Mouse (Mus musculus) adrenal gland, postnatal 14 days (tissue): ENCODE data around the gene Acss2. TPM values are rescaled to one million over a fixed set of nuclear protein-coding genes. Genes with fewer than 3 reads are reported as not detected.
"Not testable (repeated sequence)": the region's sequence is repeated elsewhere in the genome, so short reads cannot be mapped to it uniquely, and the experiment has no call there.

ENCODE experiments used
- DNase-seq: peaks from one replicate; pipeline ENCODE4 v3.0.0; 2021; ENCODE audit warnings: mixed read lengths
- total RNA-seq: library from RNA; stranded (reverse); gene quantifications from 2 replicates; pipeline ENCODE4 v1.2.3, GENCODE M21; 2021

The Acss2 gene
- total RNA-seq, 1 experiment from 2014 or later: 34.5 TPM

GRCm38 (mm10) chr2:155590876-155591275, 73.1 kb downstream of the Acss2 start:
- DNase-seq: no peak

- peak; percentile 17 for DNase-seq
Measured at GRCm38 (mm10) chr2:155591676-155592075, 73.9 kb downstream of the Acss2 start.

DNA sequence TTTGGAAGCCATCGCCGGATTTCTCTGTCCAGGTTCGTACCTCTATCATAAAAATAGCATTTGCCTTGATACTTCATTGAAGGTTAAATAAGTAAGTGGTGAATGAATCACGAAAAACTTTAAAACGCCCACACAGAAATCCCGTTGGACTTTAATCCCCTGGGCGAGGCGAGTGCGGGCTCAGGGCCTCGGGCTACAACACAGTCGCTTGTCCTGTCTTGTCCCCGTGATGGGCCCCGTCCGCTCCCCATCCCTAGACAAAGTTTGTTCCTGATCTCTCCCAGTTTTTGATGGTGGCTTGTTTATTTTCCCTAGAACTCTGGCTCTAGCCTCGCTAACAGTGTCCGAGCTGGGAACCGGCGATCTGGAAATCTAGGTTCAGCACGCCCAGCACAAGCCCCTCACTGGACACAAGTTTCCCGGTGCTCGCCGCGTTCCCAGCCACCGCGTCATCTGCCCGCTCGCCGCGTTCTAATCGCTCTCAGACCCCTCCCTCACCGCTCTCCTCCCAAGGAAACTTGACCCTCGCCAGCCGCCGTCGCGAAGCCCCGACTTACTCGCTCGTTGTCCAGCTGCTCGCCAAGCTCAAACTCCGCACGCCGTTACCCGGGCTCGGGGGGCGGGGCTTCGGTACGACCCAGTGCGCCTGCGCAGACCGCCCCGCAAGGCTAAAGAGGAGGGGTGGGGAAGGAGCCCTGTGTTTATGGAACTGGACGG, 74.5 kb downstream of the Acss2 start, which contains the start of gene Gss:
TSS of gene Gss (minus strand) at position 674 of the 717 bp plus-strand sequence.
- peak; percentile 100 for DNase-seq

DNA sequence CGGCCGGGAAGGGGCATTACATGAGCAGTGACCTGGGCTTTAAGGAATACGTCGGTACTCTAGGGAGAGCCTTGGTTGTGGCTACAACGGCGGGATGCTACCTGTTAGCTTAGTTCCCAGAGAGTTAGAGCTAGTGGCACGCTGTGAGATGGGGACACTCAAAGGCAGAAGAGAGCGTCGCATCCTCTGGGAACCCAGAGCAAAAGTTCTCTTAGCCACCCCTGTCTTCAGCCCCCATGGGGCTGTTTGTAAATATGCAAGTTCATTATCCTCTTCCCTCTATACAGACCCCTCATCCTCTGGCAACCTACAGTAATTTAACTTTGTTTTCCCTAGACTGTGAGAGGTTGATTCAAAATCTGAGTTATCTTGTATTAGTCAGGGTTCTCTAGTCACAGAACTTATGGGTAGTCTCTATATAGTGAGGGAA, 75.1 kb downstream of the Acss2 start:
- DNase-seq: no peak

GRCm38 (mm10) chr2:155595516-155595915, 77.8 kb downstream of the Acss2 start:
- DNase-seq: no peak

DNA sequence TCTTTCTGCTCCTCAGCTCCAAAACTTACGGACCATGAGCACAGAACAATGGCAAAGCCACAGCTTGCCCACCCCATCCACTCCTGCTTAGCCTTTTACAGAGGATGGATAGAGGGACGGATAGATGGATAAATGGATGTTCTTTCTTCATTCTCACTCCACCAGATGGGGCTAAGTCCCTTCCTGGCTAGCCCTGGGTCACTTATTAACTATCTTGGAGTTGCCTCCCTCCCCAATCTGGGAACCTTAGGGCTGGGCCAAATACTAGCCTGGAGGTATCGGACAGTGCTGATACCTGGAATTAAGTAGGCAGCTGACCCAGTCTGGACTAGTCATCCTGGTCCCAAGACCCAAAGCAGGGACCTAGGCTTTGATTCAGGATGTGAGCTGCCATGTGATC, 86.0 kb downstream of the Acss2 start:
- no peak for DNase-seq

DNA sequence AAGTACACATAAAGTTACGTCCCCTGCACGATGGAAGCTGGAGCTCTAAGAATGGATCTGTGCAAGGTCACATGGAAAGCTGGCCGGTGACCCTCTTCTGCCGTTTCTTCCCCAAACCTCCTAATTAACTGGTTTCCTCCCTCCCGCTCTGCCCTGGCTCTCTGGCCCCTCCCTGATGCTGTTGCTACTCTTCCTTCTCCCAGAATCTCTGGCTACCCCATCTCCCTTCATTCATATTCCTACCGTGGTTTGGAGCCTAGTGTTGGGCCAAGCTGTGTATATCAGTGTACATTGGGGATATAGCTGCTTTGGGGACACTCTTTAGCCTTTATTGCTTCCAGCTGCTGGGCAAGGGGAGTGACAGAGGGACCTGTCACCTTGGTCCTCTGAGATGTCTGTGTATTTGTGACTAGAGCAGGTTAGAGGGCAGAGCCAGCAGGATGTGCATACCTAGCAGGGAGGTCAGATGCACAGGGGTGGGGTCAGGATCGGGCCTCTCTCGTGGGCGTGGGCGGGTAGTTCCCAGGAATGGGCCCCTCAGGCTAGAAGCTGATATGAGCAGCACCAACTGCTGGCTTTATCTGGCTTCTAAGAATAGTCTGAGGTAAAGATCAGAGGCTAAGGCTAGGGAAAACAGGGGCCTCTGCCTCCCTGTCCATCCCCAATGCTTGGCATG, 87.0 kb downstream of the Acss2 start:
- DNase-seq: no peak

DNA sequence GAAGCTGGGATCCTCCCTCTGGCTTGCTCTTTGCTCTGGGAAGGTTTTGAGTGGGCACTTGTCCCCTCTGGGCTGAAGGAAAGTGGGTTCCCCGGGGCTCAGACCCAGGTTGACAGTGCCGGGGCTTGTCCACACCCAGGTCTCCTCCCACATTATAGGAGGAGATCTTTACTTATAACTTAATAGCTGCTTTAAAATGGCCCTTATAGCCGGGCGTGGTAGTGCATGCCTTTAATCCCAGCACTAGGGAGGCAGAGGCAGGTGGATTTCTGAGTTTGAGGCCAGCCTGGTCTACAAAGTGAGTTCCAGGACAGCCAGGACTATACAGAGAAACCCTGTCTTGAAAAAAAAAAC, 87.5 kb downstream of the Acss2 start:
- not testable (repeated sequence) for DNase-seq

DNA sequence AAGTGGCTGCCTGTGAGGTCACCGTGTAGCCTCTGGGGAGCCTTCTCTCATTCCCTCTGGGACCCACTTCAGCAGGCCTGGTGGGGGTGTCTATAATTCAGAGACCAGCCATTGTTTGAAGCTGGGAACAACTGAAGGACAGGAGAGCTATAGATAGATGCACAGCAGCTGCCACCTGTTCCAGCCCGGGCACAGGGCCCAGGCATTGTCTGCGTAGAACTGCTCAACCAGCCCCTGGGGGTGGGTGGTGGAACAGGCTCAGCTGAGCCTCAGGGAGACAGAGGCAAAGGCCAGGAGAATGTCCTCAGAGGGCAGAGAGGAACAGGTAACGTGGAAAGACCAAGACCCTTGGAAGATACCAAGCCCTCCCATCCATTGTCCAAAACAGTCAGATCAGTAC, 88.6 kb downstream of the Acss2 start:
- DNase-seq: no peak

DNA sequence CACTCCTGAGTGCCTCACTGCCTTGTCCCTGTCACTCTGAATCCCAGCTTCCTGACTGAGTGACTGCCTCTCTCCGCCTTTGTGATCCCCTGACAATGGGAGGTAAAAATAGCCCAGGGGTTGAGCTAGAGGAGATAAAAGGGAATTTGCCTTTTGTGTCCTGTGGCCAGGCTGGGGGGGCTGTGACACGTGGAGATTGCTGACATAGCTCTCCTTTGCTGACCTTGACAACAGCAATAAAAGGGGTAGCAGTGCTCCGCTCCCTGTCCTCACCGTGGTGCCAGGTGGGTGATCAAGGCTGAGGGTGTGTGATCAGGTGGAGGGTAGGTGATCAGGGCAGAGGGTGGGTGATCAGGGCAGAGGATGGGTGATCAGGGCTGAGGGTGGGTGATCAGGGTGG, 93.2 kb downstream of the Acss2 start, which contains the start of gene Myh7b:
TSS of gene Myh7b (plus strand) at position 235 of the 400 bp plus-strand sequence.
- no peak for DNase-seq

DNA sequence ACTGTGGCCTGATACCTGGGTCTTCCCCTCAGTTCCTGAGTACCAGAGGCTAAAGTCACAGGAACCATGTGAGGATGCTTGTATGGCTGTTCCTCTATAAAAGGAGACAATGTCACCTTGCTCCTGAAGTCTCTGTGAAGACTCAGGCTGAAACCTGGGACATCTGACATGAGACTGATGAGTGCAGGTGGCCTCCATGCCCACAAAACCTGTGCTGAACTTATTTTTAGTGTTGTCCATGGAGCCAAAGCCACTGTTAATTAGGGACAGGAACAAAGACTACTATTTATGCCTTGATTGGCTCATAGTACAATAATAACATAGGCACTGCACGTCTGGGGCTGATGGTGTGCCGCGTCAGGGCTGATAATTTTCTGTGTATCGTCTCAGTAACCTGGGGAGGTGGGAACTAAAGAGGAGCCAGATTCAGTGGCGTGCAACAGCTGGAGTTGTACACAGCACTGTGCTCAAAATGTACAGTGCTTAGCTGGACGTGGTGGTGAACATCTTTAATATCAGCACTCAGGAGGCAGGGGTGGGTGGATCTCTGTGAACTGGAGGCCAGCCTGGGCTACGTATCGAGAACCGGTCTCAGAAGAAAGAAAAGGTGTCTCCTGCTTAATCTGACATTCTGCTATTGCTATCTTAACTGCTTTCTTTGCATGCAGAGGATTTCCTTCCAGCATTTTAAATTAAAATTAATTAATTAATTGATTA, 94.2 kb downstream of the Acss2 start:
- no peak for DNase-seq

GRCm38 (mm10) chr2:155613326-155613755, 95.6 kb downstream of the Acss2 start:
- DNase-seq: peak; percentile 88

- no peak for DNase-seq
Measured at GRCm38 (mm10) chr2:155613953-155614352, 96.2 kb downstream of the Acss2 start.

GRCm38 (mm10) chr2:155616971-155617370, 99.2 kb downstream of the Acss2 start:
- DNase-seq: no peak

DNA sequence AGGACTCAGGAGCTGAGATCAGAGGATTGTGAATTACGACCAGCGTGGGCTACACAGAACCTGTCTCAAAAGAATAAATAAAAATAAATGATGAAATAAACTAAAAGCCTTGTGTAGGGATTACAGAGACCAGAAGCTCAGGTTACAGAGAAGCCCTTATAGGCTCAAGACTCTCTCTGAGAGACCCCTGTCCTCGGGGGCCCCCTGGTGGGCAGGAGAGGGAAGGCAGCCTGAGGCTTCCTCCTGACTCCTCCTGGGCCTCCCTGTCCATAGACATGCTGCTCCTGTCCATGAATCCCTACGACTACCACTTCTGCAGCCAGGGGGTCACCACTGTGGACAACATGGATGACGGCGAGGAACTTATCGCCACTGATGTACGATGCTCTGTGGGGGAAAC, 102.1 kb downstream of the Acss2 start:
- peak; percentile 96 for DNase-seq

- DNase-seq: no peak
Measured at GRCm38 (mm10) chr2:155622606-155623005, 104.9 kb downstream of the Acss2 start.

- DNase-seq: no peak
Measured at GRCm38 (mm10) chr2:155623996-155624395, 106.2 kb downstream of the Acss2 start.

DNA sequence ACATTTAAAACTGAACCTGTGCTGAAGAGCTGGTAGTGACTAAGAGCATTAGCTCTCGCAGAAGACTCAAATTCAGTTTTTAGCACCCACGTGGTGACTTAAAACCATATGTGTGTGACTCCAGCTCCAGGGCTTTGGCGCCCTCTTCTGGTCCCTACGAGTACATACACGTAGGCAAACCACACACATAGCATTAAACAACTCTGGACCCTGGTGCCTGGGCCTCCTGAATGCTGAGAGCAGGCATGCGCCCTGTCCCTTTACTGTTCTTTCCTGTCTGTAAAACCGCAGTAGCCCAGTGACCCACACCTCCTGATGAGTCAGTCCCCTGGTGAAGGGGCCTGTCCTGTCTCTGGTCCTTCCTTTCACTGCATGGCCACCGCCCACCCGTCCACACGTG, 107.0 kb downstream of the Acss2 start:
- peak; percentile 52 for DNase-seq

- DNase-seq: no peak
Measured at GRCm38 (mm10) chr2:155626277-155626676, 108.5 kb downstream of the Acss2 start.

DNA sequence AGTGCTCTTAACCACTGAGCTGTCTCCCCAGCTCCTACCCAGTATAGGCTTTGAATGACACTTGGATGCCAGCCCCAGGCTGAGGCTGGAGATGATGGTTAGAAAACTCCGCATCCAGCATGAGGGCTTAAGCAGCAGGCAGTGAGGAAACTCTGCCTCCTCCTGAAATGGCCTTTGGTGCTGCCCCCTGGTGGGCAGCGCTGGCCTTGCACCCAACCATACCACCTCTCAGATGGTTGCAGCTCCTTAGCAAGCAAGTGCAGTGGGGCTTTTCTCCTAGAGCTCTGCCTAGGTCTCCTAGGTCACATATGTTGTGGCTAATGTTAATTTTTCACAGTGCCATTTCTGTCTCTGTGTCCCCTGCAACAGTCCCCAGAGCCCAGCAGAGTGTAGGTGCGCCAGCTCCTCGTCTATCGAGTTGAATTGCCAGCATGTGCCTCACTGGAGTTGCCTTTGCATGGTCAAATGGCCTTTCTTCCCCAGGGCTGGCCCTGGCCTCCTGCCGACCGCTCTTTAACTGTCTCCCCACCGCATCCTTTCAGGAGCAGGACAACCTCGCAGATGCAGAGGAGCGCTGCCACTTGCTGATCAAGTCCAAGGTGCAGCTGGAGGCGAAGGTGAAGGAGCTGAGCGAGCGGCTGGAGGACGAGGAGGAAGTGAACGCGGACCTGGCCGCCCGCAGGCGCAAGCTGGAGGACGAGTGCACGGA, 109.4 kb downstream of the Acss2 start:
- DNase-seq: peak; percentile 86

DNA sequence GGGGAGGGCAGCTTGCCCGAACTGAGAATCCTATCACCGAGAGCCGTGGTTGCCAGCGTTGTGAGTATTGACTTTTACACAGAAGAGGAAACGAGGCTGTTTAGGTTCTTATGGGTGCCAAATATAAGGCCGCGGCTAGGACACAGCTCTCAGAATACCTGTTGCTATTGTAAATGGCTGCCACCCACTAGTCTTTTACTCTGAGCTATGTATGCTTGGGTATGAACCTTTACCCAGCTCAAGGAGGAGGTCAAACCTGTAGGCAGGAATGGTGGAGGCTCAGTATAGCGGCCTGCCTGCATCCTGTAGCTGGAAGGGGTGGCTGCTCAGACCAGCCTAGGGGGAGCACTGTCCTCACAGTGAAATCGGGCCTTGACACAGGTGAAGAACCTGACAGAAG, 110.4 kb downstream of the Acss2 start:
- DNase-seq: no peak

GRCm38 (mm10) chr2:155628519-155628918, 110.8 kb downstream of the Acss2 start:
- no peak for DNase-seq
